Mouse (Mus musculus) midbrain, embryonic 13.5 days (tissue): ENCODE measurements at regions not wholly inside any gene's neighbourhood (a gene's known extent, or its start where the extent isn't known, plus 50 kb on each side); places are given as distances from the start of the nearest gene placed in this dataset.
A peak's percentile ranks its signal among the peaks of the same experiment; 100 is the strongest.

Source experiments
- ATAC-seq: fragments of 200-750 bp; cut with Nextera tagmentation; 2 replicates; pipeline ENCODE4 v1.8.0; 2017; ENCODE audit warnings: mild to moderate bottlenecking, moderate TSS enrichment, moderate library complexity
- H3K27ac ChIP-seq: fragments of 300-500 bp; sonication (generic); 2 replicates; pipeline ENCODE4 v1.5.1; 2015; ENCODE audit warnings: inconsistent platforms, mild to moderate bottlenecking, moderate library complexity
- H3K27me3 ChIP-seq: fragments of 300-500 bp; sonication (generic); 2 replicates; pipeline ENCODE4 v1.6.1; 2015; ENCODE audit warnings: mild to moderate bottlenecking, inconsistent platforms
- H3K36me3 ChIP-seq: fragments of 300-500 bp; sonication (generic); 2 replicates; pipeline ENCODE4 v1.6.1; 2015; ENCODE audit warnings: mild to moderate bottlenecking, inconsistent platforms
- H3K4me1 ChIP-seq: fragments of 300-500 bp; sonication (generic); replicated peaks from 2 replicates; pipeline ENCODE4 v1.6.1; 2015; ENCODE audit warnings: inconsistent platforms
- H3K4me2 ChIP-seq: fragments of 300-500 bp; sonication (generic); replicated peaks from 2 replicates; pipeline ENCODE4 v1.6.1; 2015; ENCODE audit warnings: moderate library complexity, mild to moderate bottlenecking, inconsistent platforms
- H3K4me3 ChIP-seq: fragments of 300-500 bp; sonication (generic); replicated peaks from 2 replicates; pipeline ENCODE4 v1.5.1; 2015; ENCODE audit warnings: mild to moderate bottlenecking, inconsistent platforms
- H3K9ac ChIP-seq: fragments of 300-500 bp; sonication (generic); replicated peaks from 2 replicates; pipeline ENCODE4 v1.6.1; 2015; ENCODE audit warnings: mild to moderate bottlenecking, inconsistent platforms
- H3K9me3 ChIP-seq: fragments of 300-500 bp; sonication (generic); 2 replicates; pipeline ENCODE4 v1.6.1; 2016; ENCODE audit warnings: mild to moderate bottlenecking, inconsistent platforms
- WGBS: fragments of 180-500 bp; shearing (Covaris S2); methylation state at CpG from one replicate; pipeline ENCODE4 v1.1.7; 2015; 5-methylcytosine and 5-hydroxymethylcytosine counted together

GRCm38 (mm10) chr13:59892961-59893360 lies 70.0 kb upstream of the Tut7 start:
- H3K9me3 ChIP-seq = no peaks in the 10 kb centered on the region
- WGBS = 75% methylated on average over 8 of the region's 8 CpGs
- no peak overlapping the region for H3K4me3 ChIP-seq
- no peak overlapping the region for H3K4me2 ChIP-seq
- no peaks in the 10 kb centered on the region for H3K36me3 ChIP-seq
- peaks cover 12% of the 10 kb centered on the region for H3K4me1 ChIP-seq
- H3K27ac ChIP-seq = no peak overlapping the region
- H3K27me3 ChIP-seq = peaks cover 19% of the 10 kb centered on the region; the same call in 1 of the 2 replicates
- H3K9ac ChIP-seq = no peak overlapping the region
- no peak for ATAC-seq

DNA sequence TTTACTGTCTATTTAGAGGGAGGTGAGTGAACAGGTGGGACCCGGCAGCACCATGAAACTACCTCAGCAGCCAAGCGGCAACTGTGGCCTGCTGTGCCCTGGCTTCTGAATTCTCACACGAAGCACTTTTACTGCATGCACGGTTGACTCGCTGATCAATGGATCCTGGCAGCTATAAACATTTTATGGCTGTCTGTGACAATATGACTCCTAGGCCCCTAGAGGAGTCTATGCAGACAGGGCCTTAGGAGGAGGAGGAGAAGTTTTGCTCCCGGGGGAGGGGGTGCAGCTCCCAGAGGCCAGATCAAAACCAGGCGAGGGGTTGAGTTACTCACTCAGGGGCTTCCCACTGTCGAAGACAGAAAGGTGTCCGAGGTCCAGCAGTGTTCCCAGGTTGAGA lies 69.4 kb upstream of the Tut7 start:
- Histone ChIP-seq H3K9ac (no peak overlapping the region), H3K4me2 (no peak overlapping the region), H3K9me3 (no peaks in the 10 kb centered on the region), H3K36me3 (no peaks in the 10 kb centered on the region), H3K27me3 (peaks cover 19% of the 10 kb centered on the region; the same call in 1 of the 2 replicates), H3K27ac (no peak overlapping the region), H3K4me3 (no peak overlapping the region), H3K4me1 (peaks cover 12% of the 10 kb centered on the region)
- ATAC-seq = no peak
- WGBS = 46% methylated on average over 9 of the region's 9 CpGs

- Histone ChIP-seq H3K36me3 (no peaks in the 10 kb centered on the region), H3K27ac (no peak overlapping the region), H3K4me3 (no peak overlapping the region), H3K9ac (no peak overlapping the region), H3K9me3 (no peaks in the 10 kb centered on the region), H3K4me2 (no peak overlapping the region), H3K4me1 (peaks cover 12% of the 10 kb centered on the region), H3K27me3 (peaks cover 19% of the 10 kb centered on the region; the same call in 1 of the 2 replicates)
- no peak for ATAC-seq
- WGBS = 51% methylated on average over 8 of the region's 8 CpGs
These were observed 68.8 kb upstream of the Tut7 start for GRCm38 (mm10) chr13:59891737-59892136.

GRCm38 (mm10) chr13:59889468-59890117 lies 66.6 kb upstream of the Tut7 start:
- H3K27ac ChIP-seq = no peak overlapping the region
- peaks cover 12% of the 10 kb centered on the region for H3K4me1 ChIP-seq
- peaks cover 19% of the 10 kb centered on the region; the same call in 1 of the 2 replicates for H3K27me3 ChIP-seq
- H3K9ac ChIP-seq = no peak overlapping the region
- peaks cover 2% of the 10 kb centered on the region; the same call in 1 of the 2 replicates for H3K9me3 ChIP-seq
- no peak overlapping the region for H3K4me2 ChIP-seq
- no peaks in the 10 kb centered on the region for H3K36me3 ChIP-seq
- H3K4me3 ChIP-seq = no peak overlapping the region
- peak; percentile 87 for ATAC-seq
- WGBS = 19% methylated on average over 10 of the region's 10 CpGs

DNA sequence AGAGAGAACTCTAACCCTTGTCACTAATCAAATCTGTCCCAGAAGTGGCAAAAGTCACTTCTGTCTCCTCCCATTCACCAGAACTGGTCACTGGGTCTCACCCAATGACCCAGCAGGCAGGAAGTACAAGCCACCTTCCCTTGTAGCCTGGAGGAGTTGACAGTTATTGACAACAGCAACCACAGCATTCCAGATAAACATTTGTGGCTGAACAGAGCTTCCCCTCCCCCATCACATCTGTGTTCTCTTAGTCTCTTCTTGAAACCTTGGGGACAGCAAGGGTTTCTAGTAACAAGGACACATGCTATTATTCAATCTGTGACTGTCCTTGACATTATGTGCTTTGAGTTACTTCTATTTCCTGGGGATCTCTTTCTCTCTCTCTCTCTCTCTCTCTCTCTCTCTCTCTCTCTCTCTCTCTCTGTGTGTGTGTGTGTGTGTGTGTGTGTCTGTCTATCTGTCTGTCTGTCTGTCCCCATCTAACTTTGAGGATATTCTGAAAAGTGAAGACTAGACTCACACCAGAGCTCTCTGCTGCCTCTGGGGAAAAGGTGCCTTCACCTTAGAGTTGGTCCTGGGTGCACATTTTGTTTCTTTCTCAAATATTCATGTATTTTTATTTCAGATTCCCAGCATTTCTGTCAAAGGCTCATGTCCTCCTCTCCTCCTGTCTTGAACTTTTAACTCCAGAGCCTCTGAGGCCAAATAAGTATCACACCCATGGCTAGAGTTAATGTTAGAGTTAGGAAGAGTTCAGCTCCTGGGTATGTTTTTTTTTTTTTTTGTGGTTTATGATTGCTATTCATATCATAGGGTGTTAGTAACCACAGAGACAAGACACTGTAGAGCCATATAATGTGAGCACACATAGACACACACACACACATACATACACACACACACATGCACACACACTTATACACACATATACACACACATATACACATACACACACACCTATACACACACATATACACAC lies 65.4 kb upstream of the Tut7 start:
- no peak overlapping the region for H3K4me3 ChIP-seq
- peaks cover 19% of the 10 kb centered on the region; the same call in 1 of the 2 replicates for H3K27me3 ChIP-seq
- H3K9ac ChIP-seq = no peak overlapping the region
- H3K36me3 ChIP-seq = no peaks in the 10 kb centered on the region
- peaks cover 2% of the 10 kb centered on the region; the same call in 1 of the 2 replicates for H3K9me3 ChIP-seq
- H3K27ac ChIP-seq = no peak overlapping the region
- peaks cover 12% of the 10 kb centered on the region for H3K4me1 ChIP-seq
- ATAC-seq = no peak
- H3K4me2 ChIP-seq = no peak overlapping the region

DNA sequence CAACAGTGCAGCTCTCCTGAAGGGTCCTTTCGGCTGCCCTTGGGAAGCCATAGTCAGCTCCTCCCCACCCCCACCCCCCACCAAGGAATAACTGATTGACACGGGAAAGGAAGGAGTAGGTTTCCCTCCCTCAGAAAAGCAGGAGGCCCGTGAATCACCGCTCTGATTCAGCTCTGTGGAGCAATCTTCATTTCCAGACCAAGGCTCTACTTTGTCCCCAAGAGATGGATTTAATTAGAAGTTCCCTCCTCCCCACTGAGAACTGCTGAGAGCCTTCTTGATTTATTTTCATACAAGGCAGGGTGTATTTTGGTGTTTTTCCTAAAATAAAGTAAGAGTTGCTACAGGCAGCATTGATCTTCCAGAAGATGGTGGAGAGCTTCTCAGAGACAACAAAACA lies 64.4 kb upstream of the Tut7 start:
- H3K4me1 ChIP-seq = peaks cover 12% of the 10 kb centered on the region
- no peak overlapping the region for H3K9ac ChIP-seq
- H3K27ac ChIP-seq = no peak overlapping the region
- no peak overlapping the region for H3K4me2 ChIP-seq
- H3K27me3 ChIP-seq = peaks cover 14% of the 10 kb centered on the region; the same call in 1 of the 2 replicates
- H3K36me3 ChIP-seq = no peaks in the 10 kb centered on the region
- no peak for ATAC-seq
- WGBS = 81% methylated on average over 4 of the region's 4 CpGs
- peaks cover 2% of the 10 kb centered on the region; the same call in 1 of the 2 replicates for H3K9me3 ChIP-seq
- H3K4me3 ChIP-seq = no peak overlapping the region

DNA sequence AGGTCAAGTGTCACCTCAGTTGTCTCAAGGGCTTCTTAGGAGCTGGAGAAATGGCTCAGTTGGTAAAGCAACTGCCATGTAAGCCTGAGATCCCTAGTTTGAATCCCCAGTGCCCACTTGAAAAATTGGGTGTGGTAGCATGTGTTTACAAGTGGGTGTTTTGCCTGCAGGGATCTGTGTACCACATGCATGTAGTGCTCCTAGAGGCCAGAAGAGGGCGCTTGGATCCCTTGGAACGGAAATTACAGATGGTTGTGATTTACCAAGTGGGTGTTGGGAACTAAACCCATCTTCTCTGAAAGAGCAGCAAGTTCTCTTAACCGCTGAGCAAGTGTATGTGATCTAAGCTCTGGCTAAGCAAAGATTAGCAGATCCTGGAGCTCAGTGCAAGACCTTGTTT lies 63.6 kb upstream of the Tut7 start:
- peaks cover 2% of the 10 kb centered on the region; the same call in 1 of the 2 replicates for H3K9me3 ChIP-seq
- no peak overlapping the region for H3K4me3 ChIP-seq
- peaks cover 7% of the 10 kb centered on the region; the same call in 1 of the 2 replicates for H3K27me3 ChIP-seq
- no peak for ATAC-seq
- H3K27ac ChIP-seq = no peak overlapping the region
- H3K4me1 ChIP-seq = peaks cover 17% of the 10 kb centered on the region
- H3K4me2 ChIP-seq = no peak overlapping the region
- H3K9ac ChIP-seq = no peak overlapping the region
- 48% methylated on average over 3 of the region's 3 CpGs for WGBS
- H3K36me3 ChIP-seq = no peaks in the 10 kb centered on the region

DNA sequence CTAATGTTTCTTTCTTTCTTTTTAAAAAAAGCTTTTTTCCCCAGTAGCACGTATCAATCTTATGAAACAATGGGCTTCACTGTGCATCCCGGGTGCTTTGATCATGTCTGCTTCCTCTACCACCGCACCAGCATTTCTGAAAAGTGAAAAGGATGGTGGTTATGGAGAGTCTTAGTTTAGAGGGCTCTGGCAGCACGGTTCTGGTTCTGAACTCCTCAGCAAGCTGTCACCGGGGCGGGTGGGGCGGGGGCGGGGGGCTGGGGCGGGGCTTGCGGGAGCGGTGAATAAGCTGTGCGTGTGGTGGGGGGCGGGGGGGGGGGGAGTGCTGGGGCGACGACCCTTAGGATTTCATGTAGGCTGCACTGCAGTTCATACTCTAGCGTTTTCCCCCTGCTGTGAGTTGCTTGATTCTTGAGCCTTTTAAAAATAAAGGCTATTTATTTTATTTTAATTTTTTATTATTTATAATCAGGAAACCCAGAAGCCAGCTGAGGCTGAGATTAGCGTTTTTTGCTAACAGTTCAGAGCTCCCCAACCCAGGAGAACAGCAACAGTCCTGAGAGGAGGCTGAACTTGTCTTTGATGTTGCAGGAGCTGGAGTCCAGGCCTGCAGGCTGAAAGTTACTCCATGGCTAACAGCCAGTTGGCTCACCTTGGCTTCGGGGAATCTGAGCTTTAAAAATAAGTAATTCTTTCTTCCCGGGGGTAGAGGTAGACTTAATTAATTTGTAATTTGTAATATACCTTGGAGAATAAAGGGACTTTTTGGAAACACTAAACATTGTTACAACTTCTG lies 59.2 kb upstream of the Tut7 start:
- 22% methylated on average over 17 of the region's 19 CpGs for WGBS
- Histone ChIP-seq H3K9ac (0 out of 2 replicates have a peak overlapping the region, but pooled peaks have one; percentile 7), H3K27ac (no peak overlapping the region)

DNA sequence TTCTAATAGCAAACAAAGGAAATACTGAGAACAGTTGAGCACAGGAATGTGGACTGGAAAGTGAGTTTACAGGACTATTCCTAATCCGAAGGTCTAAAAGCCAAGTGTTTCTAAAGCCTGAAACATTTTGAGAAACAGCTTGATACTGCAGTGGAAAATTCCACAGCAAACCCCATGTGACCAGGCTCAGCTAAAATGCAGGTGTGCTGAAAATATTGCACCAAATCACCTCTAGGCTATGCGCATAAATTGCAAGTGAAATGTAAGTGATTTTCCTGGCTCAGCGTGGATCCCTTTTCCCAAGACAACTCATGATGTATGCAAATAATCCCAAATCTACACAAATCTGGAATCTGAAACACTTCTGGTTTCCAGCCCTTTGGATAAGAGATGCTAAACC lies 57.1 kb upstream of the Tut7 start:
- 73% methylated on average over 3 of the region's 3 CpGs for WGBS
- no peak for ATAC-seq
- H3K4me2 ChIP-seq = no peak overlapping the region
- no peak overlapping the region for H3K27ac ChIP-seq
- no peaks in the 10 kb centered on the region for H3K9me3 ChIP-seq
- H3K4me1 ChIP-seq = peaks cover 8% of the 10 kb centered on the region
- H3K27me3 ChIP-seq = no peaks in the 10 kb centered on the region
- H3K4me3 ChIP-seq = no peak overlapping the region
- H3K9ac ChIP-seq = no peak overlapping the region
- no peaks in the 10 kb centered on the region for H3K36me3 ChIP-seq

More for the DNA sequence above, 59.2 kb upstream of the Tut7 start:
- Histone ChIP-seq H3K4me3 (no peak overlapping the region), H3K27me3 (no peaks in the 10 kb centered on the region), H3K4me1 (peaks cover 8% of the 10 kb centered on the region), H3K9me3 (peaks cover 2% of the 10 kb centered on the region; the same call in 1 of the 2 replicates), H3K4me2 (peak overlapping the region; percentile 22), H3K36me3 (no peaks in the 10 kb centered on the region)
- ATAC-seq = no peak

- H3K4me1 ChIP-seq = no peaks in the 10 kb centered on the region
- H3K9me3 ChIP-seq = no peaks in the 10 kb centered on the region
- H3K27me3 ChIP-seq = no peaks in the 10 kb centered on the region
- no peak overlapping the region for H3K9ac ChIP-seq
- no peaks in the 10 kb centered on the region for H3K36me3 ChIP-seq
- WGBS = 71% methylated on average over 2 of the region's 2 CpGs
- ATAC-seq = no peak
- no peak overlapping the region for H3K4me2 ChIP-seq
- no peak overlapping the region for H3K27ac ChIP-seq
- H3K4me3 ChIP-seq = no peak overlapping the region
These were observed 52.7 kb upstream of the Tut7 start for GRCm38 (mm10) chr13:59875637-59876036.

GRCm38 (mm10) chr13:59874137-59874931 lies 51.4 kb upstream of the Tut7 start:
- 76% methylated on average over 7 of the region's 7 CpGs for WGBS
- Histone ChIP-seq H3K4me2 (no peak overlapping the region), H3K9me3 (no peaks in the 10 kb centered on the region), H3K27me3 (no peaks in the 10 kb centered on the region), H3K4me3 (no peak overlapping the region), H3K4me1 (no peaks in the 10 kb centered on the region), H3K27ac (no peak overlapping the region), H3K9ac (no peak overlapping the region), H3K36me3 (no peaks in the 10 kb centered on the region)
- no peak for ATAC-seq
